In the genomic region with DNA sequence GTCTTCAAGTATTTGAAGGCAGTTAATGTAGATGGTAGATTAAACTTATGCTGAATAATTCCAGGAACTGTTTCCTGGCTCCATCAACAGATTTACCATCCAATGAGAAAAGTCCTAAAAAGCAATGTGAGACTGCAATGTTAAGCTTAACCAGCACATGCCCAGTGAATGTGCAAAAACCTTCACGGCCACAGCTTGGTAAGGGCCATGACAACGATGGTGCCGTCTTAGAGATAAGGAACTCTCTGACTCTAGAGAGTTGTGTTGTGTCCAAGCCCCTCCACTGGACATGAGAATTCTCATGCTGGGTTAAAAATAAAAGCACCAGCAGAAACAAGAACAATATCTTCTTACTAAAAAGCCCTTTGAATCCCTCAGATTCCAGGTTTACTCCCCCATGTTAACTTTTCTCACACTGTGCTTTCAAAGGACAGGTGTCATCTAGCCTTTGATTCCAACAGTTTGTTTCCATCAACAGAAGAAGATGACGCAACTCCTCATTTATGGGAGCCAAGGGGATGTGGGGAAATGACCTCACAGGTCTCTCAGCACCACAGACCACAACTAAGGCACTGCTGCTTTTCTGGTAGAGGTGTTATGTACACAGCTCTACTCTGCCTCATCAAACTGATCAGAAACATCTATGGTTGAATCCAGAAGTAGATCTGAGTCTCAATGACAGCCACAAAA, we compare ENCODE assay signal across 12 mouse cellular contexts.
DNase-seq lines count a peak whose midpoint lies in the region; ATAC-seq and TF ChIP-seq lines count a peak whose summit lies in the region.
"Had no signal": no experiment of that assay in that cellular context is flagged by ENCODE, and none has a peak within 500 bp of the region (broad histone marks: within the 10 kb centered on the region; RNA-seq: fewer than 3 reads in every experiment).

No protein-coding gene starts in this region.

- no peaks in the 10 kb centered on the region for H3K36me3 ChIP-seq in hindbrain, embryonic 13.5 days
- H3K36me3 ChIP-seq in hindbrain, embryonic 16.5 days (ENCODE audit: control insufficient read depth, insufficient read depth, low read length), result no peaks in the 10 kb centered on the region
- no peaks in the 10 kb centered on the region for H3K36me3 ChIP-seq in lung, postnatal 0 days (ENCODE audit: insufficient read depth, low read length)
- H3K36me3 ChIP-seq in embryonic facial prominence, embryonic 15.5 days, result no peaks in the 10 kb centered on the region
- no peaks in the 10 kb centered on the region for H3K36me3 ChIP-seq in myocyte (ENCODE audit: control insufficient read depth, insufficient read depth)
- H3K36me3 ChIP-seq: intestine, embryonic 15.5 days had no signal

- TF ChIP-seq CTCF in lung, postnatal 0 days (IDR thresholded peaks at IDR 0.05), result no peak

- no peak overlapping the region for H3K4me3 ChIP-seq in hindbrain, embryonic 13.5 days
- no peak overlapping the region for H3K4me3 ChIP-seq in hindbrain, embryonic 16.5 days (ENCODE audit: low read length)
- H3K4me3 ChIP-seq in lung, postnatal 0 days (ENCODE audit: low read depth, low read length), result no peak overlapping the region
- no peak overlapping the region for H3K4me3 ChIP-seq in embryonic facial prominence, embryonic 15.5 days (replicated peaks)
- no peak overlapping the region for H3K4me3 ChIP-seq in myocyte
- H3K4me3 ChIP-seq: intestine, embryonic 15.5 days had no signal

- DNase-seq in lung, postnatal 0 days (ENCODE audit: low spot score), result peak; percentile 37
- DNase-seq in lung, postnatal 4 days, result no peak
- DNase-seq in retina, postnatal 1 day, result no peak
- DNase-seq: cerebellum, adult 18-20 months; embryo, embryonic 11 days had no signal

- no peak for TF ChIP-seq POLR2A in myocyte (IDR thresholded peaks at IDR 0.05; ENCODE audit: insufficient read length, low read depth)

- no peak overlapping the region for H3K4me2 ChIP-seq in hindbrain, embryonic 13.5 days
- H3K4me2 ChIP-seq in hindbrain, embryonic 16.5 days (ENCODE audit: low read length), result no peak overlapping the region
- no peak overlapping the region for H3K4me2 ChIP-seq in lung, postnatal 0 days (replicated peaks; ENCODE audit: low read depth, low read length)
- no peak overlapping the region for H3K4me2 ChIP-seq in embryonic facial prominence, embryonic 15.5 days (replicated peaks)
- H3K4me2 ChIP-seq in myocyte (ENCODE audit: low read depth), result peak overlapping the region; percentile 55
- H3K4me2 ChIP-seq: intestine, embryonic 15.5 days had no signal

- no peaks in the 10 kb centered on the region for H3K9me3 ChIP-seq in hindbrain, embryonic 13.5 days
- H3K9me3 ChIP-seq in hindbrain, embryonic 16.5 days (ENCODE audit: control insufficient read depth, low read length), result no peaks in the 10 kb centered on the region
- H3K9me3 ChIP-seq in lung, postnatal 0 days (ENCODE audit: low read length), result no peaks in the 10 kb centered on the region
- H3K9me3 ChIP-seq in embryonic facial prominence, embryonic 15.5 days (replicated peaks), result no peaks in the 10 kb centered on the region
- H3K9me3 ChIP-seq: intestine, embryonic 15.5 days had no signal

- H3K4me1 ChIP-seq in hindbrain, embryonic 13.5 days (replicated peaks), result peaks cover 18% of the 10 kb centered on the region; the same call in 1 of the 2 replicates
- H3K4me1 ChIP-seq in hindbrain, embryonic 16.5 days (ENCODE audit: control insufficient read depth, insufficient read depth, low read depth, low read length), result peaks cover 3% of the 10 kb centered on the region; the same call in 1 of the 2 replicates
- H3K4me1 ChIP-seq in lung, postnatal 0 days (ENCODE audit: insufficient read depth, low read depth, low read length), result peaks cover 5% of the 10 kb centered on the region; the same call in 1 of the 2 replicates
- H3K4me1 ChIP-seq in embryonic facial prominence, embryonic 15.5 days, result peaks cover 20% of the 10 kb centered on the region

- ATAC-seq in hindbrain, embryonic 13.5 days (ENCODE audit: low FRiP score), result no peak
- no peak for ATAC-seq in hindbrain, embryonic 16.5 days
- no peak for ATAC-seq in lung, postnatal 0 days
- no peak for ATAC-seq in embryonic facial prominence, embryonic 15.5 days (ENCODE audit: insufficient number of reproducible peaks, low FRiP score, low TSS enrichment, low read depth)
- ATAC-seq: forebrain, embryonic 16.5 days; intestine, embryonic 15.5 days had no signal

- peaks cover 10% of the 10 kb centered on the region for H3K79me2 ChIP-seq in myocyte (ENCODE audit: control insufficient read depth, insufficient read depth)

- 0 out of 2 replicates have a peak overlapping the region, but pooled peaks have one; percentile 0 for H3K27ac ChIP-seq in hindbrain, embryonic 13.5 days
- H3K27ac ChIP-seq in hindbrain, embryonic 16.5 days (ENCODE audit: low read depth, low read length), result no peak overlapping the region
- peak overlapping the region; percentile 1; the same call in 1 of the 2 replicates for H3K27ac ChIP-seq in lung, postnatal 0 days (ENCODE audit: low read length)
- H3K27ac ChIP-seq in embryonic facial prominence, embryonic 15.5 days (replicated peaks), result peak overlapping the region; percentile 48; the same call in 1 of the 2 replicates
- H3K27ac ChIP-seq: intestine, embryonic 15.5 days; macrophage had no signal

- TF ChIP-seq EP300 in lung, postnatal 0 days (IDR thresholded peaks at IDR 0.05), result no peak

- no peak overlapping the region for H3ac ChIP-seq in myocyte (ENCODE audit: control insufficient read depth, insufficient read length)

- H3K9ac ChIP-seq in hindbrain, embryonic 13.5 days, result no peak overlapping the region
- no peak overlapping the region for H3K9ac ChIP-seq in hindbrain, embryonic 16.5 days (ENCODE audit: low read depth, low read length)
- H3K9ac ChIP-seq in lung, postnatal 0 days (replicated peaks; ENCODE audit: low read depth), result no peak overlapping the region
- no peak overlapping the region for H3K9ac ChIP-seq in embryonic facial prominence, embryonic 15.5 days
- H3K9ac ChIP-seq: intestine, embryonic 15.5 days had no signal

- H3K27me3 ChIP-seq in hindbrain, embryonic 13.5 days, result no peaks in the 10 kb centered on the region
- H3K27me3 ChIP-seq in hindbrain, embryonic 16.5 days (replicated peaks; ENCODE audit: control insufficient read depth, insufficient read depth, low read length), result no peaks in the 10 kb centered on the region
- no peaks in the 10 kb centered on the region for H3K27me3 ChIP-seq in lung, postnatal 0 days (replicated peaks; ENCODE audit: insufficient read depth, low read length)
- no peaks in the 10 kb centered on the region for H3K27me3 ChIP-seq in embryonic facial prominence, embryonic 15.5 days
- no peaks in the 10 kb centered on the region for H3K27me3 ChIP-seq in myocyte (ENCODE audit: control insufficient read depth, insufficient read depth, insufficient read length)
- H3K27me3 ChIP-seq: intestine, embryonic 15.5 days had no signal

- 90% methylated on average over 4 of the region's 4 CpGs for WGBS in hindbrain, embryonic 13.5 days
- WGBS in hindbrain, embryonic 16.5 days, result 81% methylated on average over 4 of the region's 4 CpGs
- WGBS in lung, postnatal 0 days, result 46% methylated on average over 4 of the region's 4 CpGs
- WGBS in embryonic facial prominence, embryonic 15.5 days, result 72% methylated on average over 4 of the region's 4 CpGs

TF ChIP-seq in myocyte, 11 proteins besides CTCF, POLR2A, EP300 and RAD21:
- TF ChIP-seq SRF (IDR thresholded peaks at IDR 0.05; ENCODE audit: control insufficient read depth, insufficient read length, low read depth), result no peak
- peak; percentile 94 for TF ChIP-seq CEBPB (IDR thresholded peaks at IDR 0.05; ENCODE audit: insufficient read depth, poor library complexity, severe bottlenecking)
- peak in 1 of 3 experiments; percentile 12 for TF ChIP-seq MYOD1 (IDR thresholded peaks at IDR 0.05; ENCODE audit: control insufficient read depth in 1 of 3, insufficient read length in 2 of 3, low read depth in 2 of 3)
